Mouse (Mus musculus) kidney, embryonic 14.5 days (tissue): Measurements from ENCODE around the gene Lnx1. TPM values are rescaled to one million over a fixed set of nuclear protein-coding genes. Genes with fewer than 3 reads are reported as not detected.

Experiments
- ATAC-seq: fragments of 200-750 bp; cut with Nextera tagmentation; 2 replicates; pipeline ENCODE4 v1.8.0; 2017; ENCODE audit warnings: moderate number of reproducible peaks, mild to moderate bottlenecking, moderate TSS enrichment, moderate library complexity; ENCODE audit not compliant: low FRiP score, low TSS enrichment
- H3K27ac ChIP-seq: fragments of 300-500 bp; sonication (generic); 2 replicates; pipeline ENCODE4 v1.5.1; 2014; ENCODE audit warnings: low read depth, mild to moderate bottlenecking, low read length, moderate library complexity, mixed read lengths
- H3K27me3 ChIP-seq: fragments of 300-500 bp; sonication (generic); 2 replicates; pipeline ENCODE4 v1.6.1; 2014; ENCODE audit warnings: mild to moderate bottlenecking, low read length; ENCODE audit not compliant: control insufficient read depth, insufficient read depth
- H3K36me3 ChIP-seq: fragments of 300-500 bp; sonication (generic); 2 replicates; pipeline ENCODE4 v1.6.1; 2014; ENCODE audit warnings: low read length, mixed read lengths; ENCODE audit not compliant: control insufficient read depth, insufficient read depth
- H3K4me1 ChIP-seq: fragments of 300-500 bp; sonication (generic); 2 replicates; pipeline ENCODE4 v1.6.1; 2014; ENCODE audit warnings: low read length, mixed read lengths; ENCODE audit not compliant: control insufficient read depth, insufficient read depth
- H3K4me2 ChIP-seq: fragments of 300-500 bp; sonication (generic); replicated peaks from 2 replicates; pipeline ENCODE4 v1.6.1; 2014; ENCODE audit warnings: low read depth, mild to moderate bottlenecking, low read length
- H3K4me3 ChIP-seq: fragments of 300-500 bp; sonication (generic); 2 replicates; pipeline ENCODE4 v1.5.1; 2014; ENCODE audit warnings: mild to moderate bottlenecking, low read length
- H3K9ac ChIP-seq: fragments of 300-500 bp; sonication (generic); 2 replicates; pipeline ENCODE4 v1.6.1; 2014; ENCODE audit warnings: low read depth, mild to moderate bottlenecking, low read length, moderate library complexity
- H3K9me3 ChIP-seq: fragments of 300-500 bp; sonication (generic); 2 replicates; pipeline ENCODE4 v1.6.1; 2016; ENCODE audit warnings: low read length; ENCODE audit not compliant: control insufficient read depth
- WGBS: fragments of 180-500 bp; shearing (Covaris S2); extraction: QIAGEN DNeasy Blood & Tissue Kit; methylation state at CpG from one replicate; pipeline ENCODE4 v1.1.7; 2014; 5-methylcytosine and 5-hydroxymethylcytosine counted together
- polyA plus RNA-seq: library from polyadenylated mRNA; unstranded; fragments of >200 nt; fragmentation: Nextera tagmentation; extraction: Ambion mirVana; gene quantifications from 2 replicates; pipeline ENCODE4 v1.2.1, GENCODE M21; 2014

The Lnx1 gene
- polyA plus RNA-seq, 1 experiment from 2014 or later: 2.3 TPM

DNA sequence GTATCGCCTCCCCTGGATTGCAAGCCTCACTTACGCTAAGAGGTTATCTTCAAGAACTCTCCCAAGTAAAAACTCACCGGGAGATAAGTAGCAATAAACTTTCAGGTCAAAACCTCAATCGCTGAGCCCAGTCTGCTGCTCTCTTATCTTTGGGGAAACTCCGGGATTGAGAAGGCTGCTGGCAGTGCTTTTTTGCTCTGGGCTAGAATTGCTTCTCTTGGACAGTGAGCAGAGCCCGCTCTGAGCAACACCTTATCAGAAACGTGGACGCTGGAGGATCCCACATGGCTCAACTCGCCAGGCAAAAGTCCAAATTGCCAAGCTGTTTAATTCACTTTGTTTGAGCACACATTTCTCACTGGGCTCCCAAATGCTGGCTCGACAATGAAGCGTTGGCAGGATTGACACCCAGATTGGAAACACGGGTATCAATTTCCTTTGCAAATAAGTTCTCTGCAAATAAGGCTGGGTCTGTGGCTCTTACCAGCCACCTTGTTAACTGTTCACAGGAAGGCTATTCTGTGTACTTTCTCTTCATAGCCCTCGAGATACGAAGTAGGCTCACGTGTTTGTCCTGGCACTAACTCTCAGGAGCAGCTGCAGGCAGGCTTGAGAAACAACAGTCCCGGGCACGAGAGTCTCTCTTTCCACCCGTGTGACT is 89.1 kb downstream of the Lnx1 start:
- Histone ChIP-seq H3K4me1 (no peaks in the 10 kb centered on the region), H3K4me3 (no peak overlapping the region), H3K9me3 (no peaks in the 10 kb centered on the region), H3K27me3 (no peaks in the 10 kb centered on the region), H3K36me3 (no peaks in the 10 kb centered on the region), H3K27ac (no peak overlapping the region), H3K9ac (no peak overlapping the region), H3K4me2 (no peak overlapping the region)
- ATAC-seq: no peak
- WGBS: 49% methylated on average over 18 of the region's 18 CpGs

DNA sequence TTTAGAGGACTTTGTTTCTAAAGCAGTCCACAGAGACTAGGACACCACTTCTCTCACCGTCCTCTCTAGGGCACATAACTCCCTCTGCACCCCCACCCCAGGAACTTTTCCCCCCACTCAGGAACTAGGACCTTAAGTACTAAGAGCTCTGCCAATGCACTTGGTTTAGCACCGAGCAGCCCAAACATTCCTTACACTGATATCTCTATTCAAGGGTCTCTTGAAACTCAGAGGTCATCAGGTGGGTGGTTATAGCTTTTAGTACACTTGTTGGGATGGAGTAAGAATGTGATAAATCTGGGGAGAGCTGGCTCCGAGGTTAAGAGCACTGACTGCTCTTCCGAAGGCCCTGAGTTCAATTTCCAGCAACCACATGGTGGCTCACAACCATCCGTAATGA is 90.0 kb downstream of the Lnx1 start:
- 91% methylated on average over 5 of the region's 5 CpGs for WGBS

DNA sequence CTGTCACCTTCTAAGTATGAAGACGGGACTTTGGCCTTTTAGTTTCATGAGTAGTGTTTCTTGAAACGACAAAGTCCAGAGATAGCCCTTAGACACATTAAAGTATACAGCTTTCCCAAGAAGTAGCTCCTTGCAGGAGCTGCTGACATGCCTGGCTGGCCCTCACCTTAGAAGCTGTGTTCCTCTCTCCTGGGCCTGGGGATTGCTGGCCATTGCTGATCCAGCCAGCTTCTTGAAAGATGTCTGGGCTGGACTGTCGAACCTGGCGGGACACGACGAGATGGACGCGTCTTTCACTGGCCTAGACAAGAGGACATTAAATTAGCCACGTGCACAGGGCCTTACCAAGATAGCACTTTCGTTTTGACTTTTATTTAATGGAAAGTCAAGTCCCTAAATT is 92.2 kb downstream of the Lnx1 start:
- no peaks in the 10 kb centered on the region for H3K4me1 ChIP-seq
- no peaks in the 10 kb centered on the region for H3K27me3 ChIP-seq
- no peak overlapping the region for H3K9ac ChIP-seq
- H3K27ac ChIP-seq: no peak overlapping the region
- no peak overlapping the region for H3K4me2 ChIP-seq
- H3K9me3 ChIP-seq: no peaks in the 10 kb centered on the region
- no peaks in the 10 kb centered on the region for H3K36me3 ChIP-seq
- no peak for ATAC-seq
- WGBS: 74% methylated on average over 10 of the region's 10 CpGs
- H3K4me3 ChIP-seq: no peak overlapping the region

More for the DNA sequence above, 90.0 kb downstream of the Lnx1 start:
- no peaks in the 10 kb centered on the region for H3K27me3 ChIP-seq
- H3K4me2 ChIP-seq: no peak overlapping the region
- no peaks in the 10 kb centered on the region for H3K4me1 ChIP-seq
- no peaks in the 10 kb centered on the region for H3K36me3 ChIP-seq
- no peak overlapping the region for H3K9ac ChIP-seq
- H3K27ac ChIP-seq: no peak overlapping the region
- ATAC-seq: no peak
- H3K4me3 ChIP-seq: no peak overlapping the region
- H3K9me3 ChIP-seq: no peaks in the 10 kb centered on the region

DNA sequence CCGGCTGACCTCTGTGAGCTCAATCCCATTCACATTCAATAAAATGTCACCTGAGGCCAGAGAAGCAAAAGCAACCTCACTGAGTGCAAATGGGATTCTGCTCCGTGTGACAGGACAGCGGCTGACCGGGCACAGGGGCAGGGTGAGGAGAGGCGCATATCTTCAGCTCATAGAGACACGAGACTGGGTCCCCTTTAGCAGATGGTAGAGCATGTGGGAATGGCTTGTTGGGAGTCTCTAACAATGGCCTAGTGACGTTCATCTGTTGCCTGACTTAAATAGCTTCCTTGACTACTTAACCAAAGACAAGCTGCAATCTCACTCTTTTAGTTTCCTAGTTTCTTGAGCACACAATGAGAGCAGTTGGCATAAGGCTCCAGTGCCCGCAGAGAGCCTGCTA is 96.5 kb downstream of the Lnx1 start:
- 87% methylated on average over 8 of the region's 8 CpGs for WGBS
- no peak for ATAC-seq
- Histone ChIP-seq H3K27ac (no peak overlapping the region), H3K9me3 (no peaks in the 10 kb centered on the region), H3K4me1 (no peaks in the 10 kb centered on the region; the same call in 1 of the 2 replicates), H3K36me3 (no peaks in the 10 kb centered on the region), H3K9ac (no peak overlapping the region), H3K4me2 (no peak overlapping the region), H3K27me3 (no peaks in the 10 kb centered on the region), H3K4me3 (no peak overlapping the region)

DNA sequence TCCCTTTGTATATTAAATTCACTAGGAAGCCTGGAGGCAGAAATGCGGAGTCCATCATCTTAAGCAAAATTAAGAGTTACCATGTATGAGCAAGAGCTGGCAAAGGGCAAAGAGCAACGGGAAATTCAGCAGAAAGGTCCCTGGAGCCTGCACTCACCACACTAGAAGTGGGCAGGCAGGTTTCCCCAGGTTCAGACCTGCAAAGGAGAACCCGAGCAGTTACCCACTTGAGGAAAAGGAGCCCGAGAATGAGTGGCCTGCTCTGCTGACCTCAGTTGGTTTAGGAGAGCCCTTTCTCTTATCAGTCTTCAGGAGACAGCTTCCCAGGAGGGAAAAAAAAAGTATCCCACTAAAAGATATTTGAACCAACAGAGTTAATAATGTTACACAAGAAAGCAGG is 99.4 kb downstream of the Lnx1 start:
- ATAC-seq: no peak
- H3K4me3 ChIP-seq: no peak overlapping the region
- H3K9me3 ChIP-seq: no peaks in the 10 kb centered on the region
- no peak overlapping the region for H3K9ac ChIP-seq
- no peak overlapping the region for H3K27ac ChIP-seq
- H3K4me2 ChIP-seq: no peak overlapping the region
- no peaks in the 10 kb centered on the region; the same call in 1 of the 2 replicates for H3K4me1 ChIP-seq
- peaks cover 9% of the 10 kb centered on the region; the same call in 1 of the 2 replicates for H3K36me3 ChIP-seq
- 80% methylated on average over 4 of the region's 4 CpGs for WGBS
- H3K27me3 ChIP-seq: no peaks in the 10 kb centered on the region

DNA sequence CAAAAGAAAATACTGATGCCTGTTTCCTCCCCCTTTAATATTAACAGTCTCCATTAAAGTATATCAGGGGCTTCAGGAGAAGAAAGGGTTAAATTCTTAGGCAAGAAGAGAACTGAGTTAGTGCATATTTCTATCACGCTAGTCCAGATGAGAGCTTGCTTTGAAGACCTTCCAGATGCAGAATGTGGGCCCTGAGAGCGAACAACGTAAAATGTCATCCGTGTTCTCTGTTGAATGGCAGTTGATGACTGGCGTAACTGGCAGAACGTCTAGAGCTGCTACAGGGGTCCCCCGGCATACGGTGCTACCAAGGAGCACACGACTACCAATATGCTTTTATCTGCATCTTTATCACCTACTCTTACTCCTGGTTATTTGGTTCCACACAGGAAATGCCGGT is 100.3 kb downstream of the Lnx1 start:
- ATAC-seq: no peak
- Histone ChIP-seq H3K4me1 (no peaks in the 10 kb centered on the region; the same call in 1 of the 2 replicates), H3K27me3 (no peaks in the 10 kb centered on the region), H3K4me3 (no peak overlapping the region), H3K4me2 (no peak overlapping the region), H3K9me3 (no peaks in the 10 kb centered on the region), H3K36me3 (peaks cover 14% of the 10 kb centered on the region; the same call in 1 of the 2 replicates), H3K9ac (no peak overlapping the region), H3K27ac (no peak overlapping the region)
- 62% methylated on average over 10 of the region's 10 CpGs for WGBS

DNA sequence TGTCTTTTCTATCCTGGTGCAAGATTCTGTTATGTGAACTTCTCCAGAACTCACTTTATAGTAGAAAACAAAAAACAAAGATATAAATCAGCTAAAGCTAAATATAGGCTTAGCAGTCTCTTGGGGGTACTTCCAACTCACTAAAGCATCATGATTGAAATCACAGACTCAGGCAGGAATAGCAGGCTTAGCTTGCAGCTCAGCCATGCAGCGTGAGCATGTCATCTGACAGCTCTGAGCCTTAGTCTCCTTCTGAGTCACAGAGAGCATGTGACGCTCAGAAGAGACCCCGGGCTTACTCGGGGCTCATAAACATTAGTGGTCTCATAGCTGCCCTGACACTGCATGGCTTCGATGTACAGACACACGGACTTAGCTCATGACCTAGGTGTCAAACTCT is 100.7 kb downstream of the Lnx1 start:
- H3K27me3 ChIP-seq: no peaks in the 10 kb centered on the region
- no peaks in the 10 kb centered on the region; the same call in 1 of the 2 replicates for H3K4me1 ChIP-seq
- no peak overlapping the region for H3K4me2 ChIP-seq
- H3K9ac ChIP-seq: no peak overlapping the region
- peak; percentile 55; the same call in 1 of the 2 replicates for ATAC-seq
- no peak overlapping the region for H3K27ac ChIP-seq
- 57% methylated on average over 6 of the region's 6 CpGs for WGBS
- no peaks in the 10 kb centered on the region for H3K9me3 ChIP-seq
- peaks cover 17% of the 10 kb centered on the region; the same call in 1 of the 2 replicates for H3K36me3 ChIP-seq
- H3K4me3 ChIP-seq: no peak overlapping the region

DNA sequence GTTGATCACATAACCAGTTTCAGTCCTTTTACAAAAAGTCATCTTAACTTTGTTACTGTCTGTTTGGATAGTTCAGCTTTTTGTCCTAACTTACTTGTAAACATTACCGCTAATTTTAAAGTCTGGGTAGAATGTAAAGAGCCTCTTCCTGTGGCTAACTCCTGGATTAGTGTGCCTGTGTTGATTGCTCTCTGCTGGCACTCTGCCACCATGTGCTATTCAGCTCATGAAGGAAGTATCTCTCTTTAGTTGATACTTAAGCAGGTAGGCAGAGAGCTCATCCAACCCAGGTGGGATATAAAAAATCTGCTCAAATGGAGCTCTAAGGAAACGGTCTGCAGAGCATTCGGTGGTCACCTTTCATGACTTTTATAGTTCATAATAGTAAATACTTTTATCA is 101.5 kb downstream of the Lnx1 start:
- Histone ChIP-seq H3K9ac (no peak overlapping the region), H3K4me3 (no peak overlapping the region), H3K27me3 (no peaks in the 10 kb centered on the region), H3K4me2 (no peak overlapping the region), H3K4me1 (no peaks in the 10 kb centered on the region; the same call in 1 of the 2 replicates), H3K9me3 (no peaks in the 10 kb centered on the region), H3K27ac (no peak overlapping the region), H3K36me3 (peaks cover 24% of the 10 kb centered on the region; the same call in 1 of the 2 replicates)
- no peak for ATAC-seq
- WGBS: 80% methylated on average over 3 of the region's 3 CpGs

DNA sequence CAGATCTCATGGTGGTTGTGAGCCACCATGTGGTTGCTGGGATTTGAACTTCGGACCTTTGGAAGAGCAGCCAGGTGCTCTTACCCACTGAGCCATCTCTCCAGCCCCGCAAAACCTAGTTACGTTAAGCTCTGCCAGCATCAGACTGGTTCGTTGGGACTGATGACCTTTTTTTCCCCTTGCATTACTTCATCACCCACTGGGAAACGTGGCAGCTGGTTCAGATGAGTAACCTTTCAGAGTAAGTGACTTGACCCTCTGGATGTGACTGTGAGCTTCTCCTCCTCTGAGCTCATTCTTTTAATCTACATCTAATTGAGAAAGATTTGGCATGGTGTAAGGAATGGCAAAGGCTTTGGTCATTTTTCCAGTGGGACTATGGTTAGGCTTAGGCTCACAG is 102.7 kb downstream of the Lnx1 start:
- Histone ChIP-seq H3K27ac (no peak overlapping the region), H3K9ac (no peak overlapping the region), H3K36me3 (peaks cover 33% of the 10 kb centered on the region), H3K4me1 (no peaks in the 10 kb centered on the region; the same call in 1 of the 2 replicates), H3K4me2 (no peak overlapping the region), H3K27me3 (no peaks in the 10 kb centered on the region), H3K4me3 (no peak overlapping the region), H3K9me3 (no peaks in the 10 kb centered on the region)
- no peak for ATAC-seq
- 81% methylated on average over 5 of the region's 5 CpGs for WGBS
